Mouse (Mus musculus): ENCODE results near the gene Crct1.

Crct1 gene

DNA sequence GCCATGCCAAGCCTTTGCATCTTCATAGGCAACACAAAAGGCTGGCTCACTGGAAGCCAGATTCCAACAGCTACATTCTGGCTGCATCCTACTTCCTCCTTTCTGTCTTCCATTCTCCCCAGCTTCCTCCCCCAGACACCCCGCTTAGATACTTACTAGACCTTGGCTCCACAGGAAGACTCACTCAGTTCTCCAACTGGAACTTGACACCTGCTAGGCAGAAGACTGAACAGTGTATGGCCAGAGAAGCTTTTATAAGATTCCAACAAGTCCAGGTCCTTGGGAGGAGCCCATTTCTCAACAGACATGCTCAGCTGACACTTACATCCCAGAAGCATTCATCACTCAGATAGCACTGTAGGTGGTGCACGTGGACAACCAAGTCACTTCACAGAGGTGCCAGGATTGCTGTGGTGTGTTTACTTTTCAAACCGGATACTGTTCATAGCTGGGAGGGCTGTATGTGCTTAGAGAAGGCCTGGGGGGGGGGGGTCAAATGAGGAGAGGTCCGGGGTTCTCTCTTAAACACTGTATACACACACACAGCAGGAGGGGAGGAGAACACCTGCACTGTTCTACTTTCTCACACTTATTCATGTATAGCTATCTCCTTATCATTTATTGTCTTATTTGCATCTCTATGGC, at the start of gene Crct1:
Gene Crct1, minus strand, starts transcription at position 228 of the 645 bp plus-strand sequence.
- DNase-seq (ENCODE audit: extremely low read depth, insufficient read length, low spot score), result no peak

DNA sequence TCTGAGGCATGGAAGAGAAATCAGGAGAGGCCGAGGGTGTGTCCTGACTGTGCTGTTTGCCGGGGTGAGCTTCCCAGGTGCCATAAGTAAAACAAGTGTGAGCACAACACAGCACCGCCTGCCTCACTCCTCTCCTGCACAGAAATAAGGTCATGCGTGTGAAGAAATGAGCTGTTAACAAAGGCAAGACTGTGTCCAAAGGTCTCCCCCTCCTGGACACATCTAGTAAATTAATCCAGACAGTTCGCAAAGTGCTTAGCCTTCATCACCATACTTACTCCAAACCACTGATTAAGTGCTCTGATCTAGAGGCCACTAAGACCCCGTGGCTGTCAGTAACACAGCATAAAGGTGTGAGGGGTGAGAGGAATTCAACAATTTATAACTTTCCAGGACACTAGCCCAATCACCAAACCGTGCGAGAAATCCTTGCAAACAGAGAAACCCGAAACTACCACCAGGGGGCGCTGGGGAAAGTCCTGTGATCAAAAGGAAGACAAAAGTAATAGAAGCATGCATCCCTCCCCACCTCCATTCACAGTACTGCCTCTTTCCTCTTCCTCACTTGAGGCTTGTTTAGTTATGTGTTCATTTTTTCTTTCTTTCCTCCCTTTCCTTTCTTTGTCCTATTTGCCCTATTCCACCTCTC, 37.5 kb upstream of the Crct1 start:
- peak; percentile 11 for DNase-seq (ENCODE audit: extremely low read depth, insufficient read length, low spot score)

DNA sequence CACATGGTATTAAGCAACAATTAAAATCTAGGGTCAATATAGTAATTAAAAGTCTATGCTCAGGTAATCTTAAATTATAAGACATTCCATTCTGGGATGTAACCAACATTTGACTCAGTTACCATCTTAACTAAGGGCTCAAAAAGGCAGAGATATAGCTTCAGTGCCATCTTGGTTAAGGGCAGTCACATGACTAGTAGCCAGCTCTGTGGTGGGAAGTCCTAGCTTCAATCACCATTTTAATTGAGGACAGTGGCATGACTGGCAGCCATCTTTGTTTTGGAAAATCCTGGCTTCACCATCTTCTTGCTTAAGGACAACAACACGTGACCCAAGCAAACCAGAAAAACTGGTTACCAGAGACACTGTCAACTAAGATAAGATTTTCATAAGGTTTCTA, 34.7 kb upstream of the Crct1 start:
- DNase-seq (ENCODE audit: extremely low read depth, insufficient read length, low spot score), result no peak

DNA sequence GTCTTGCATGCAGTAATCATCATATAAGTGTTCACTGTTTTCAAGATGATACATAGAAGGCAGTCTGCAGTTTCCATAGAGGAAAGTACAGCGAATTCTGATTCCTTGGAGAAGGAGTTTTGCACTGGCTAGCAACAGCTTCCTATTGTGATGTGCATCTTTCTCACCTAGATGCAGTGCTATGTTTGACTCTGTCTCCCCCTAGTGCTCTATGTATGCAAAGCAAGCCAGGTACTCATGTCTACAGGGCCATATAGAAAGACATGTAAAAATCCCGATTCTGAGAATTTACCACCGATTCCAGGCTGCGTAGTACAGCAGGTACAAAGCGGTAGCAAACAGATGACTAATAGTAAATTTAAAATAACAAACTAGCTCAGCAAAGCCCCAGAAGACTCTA, 16.0 kb upstream of the Crct1 start:
- DNase-seq (ENCODE audit: extremely low read depth, insufficient read length, low spot score), result no peak

DNA sequence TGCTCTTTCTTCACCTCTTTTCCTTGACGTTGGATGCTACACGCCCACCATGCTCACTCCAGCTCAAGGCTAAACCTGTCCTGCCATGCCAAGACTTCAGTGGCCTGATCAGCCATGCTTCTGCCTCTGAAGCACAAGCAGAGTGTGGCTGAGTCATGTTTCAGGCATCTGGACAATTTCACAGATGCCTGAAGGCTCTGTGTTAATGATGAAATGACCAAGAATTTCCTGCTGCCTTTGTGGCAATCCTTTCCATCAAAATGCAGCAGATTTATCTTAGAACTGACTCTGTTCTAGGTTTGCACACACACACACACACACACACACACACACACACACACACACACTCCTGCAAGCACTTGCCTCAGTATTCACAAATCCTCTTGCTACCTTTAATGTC, 10.0 kb upstream of the Crct1 start:
- peak; percentile 79 for DNase-seq (ENCODE audit: extremely low read depth, insufficient read length, low spot score)

DNA sequence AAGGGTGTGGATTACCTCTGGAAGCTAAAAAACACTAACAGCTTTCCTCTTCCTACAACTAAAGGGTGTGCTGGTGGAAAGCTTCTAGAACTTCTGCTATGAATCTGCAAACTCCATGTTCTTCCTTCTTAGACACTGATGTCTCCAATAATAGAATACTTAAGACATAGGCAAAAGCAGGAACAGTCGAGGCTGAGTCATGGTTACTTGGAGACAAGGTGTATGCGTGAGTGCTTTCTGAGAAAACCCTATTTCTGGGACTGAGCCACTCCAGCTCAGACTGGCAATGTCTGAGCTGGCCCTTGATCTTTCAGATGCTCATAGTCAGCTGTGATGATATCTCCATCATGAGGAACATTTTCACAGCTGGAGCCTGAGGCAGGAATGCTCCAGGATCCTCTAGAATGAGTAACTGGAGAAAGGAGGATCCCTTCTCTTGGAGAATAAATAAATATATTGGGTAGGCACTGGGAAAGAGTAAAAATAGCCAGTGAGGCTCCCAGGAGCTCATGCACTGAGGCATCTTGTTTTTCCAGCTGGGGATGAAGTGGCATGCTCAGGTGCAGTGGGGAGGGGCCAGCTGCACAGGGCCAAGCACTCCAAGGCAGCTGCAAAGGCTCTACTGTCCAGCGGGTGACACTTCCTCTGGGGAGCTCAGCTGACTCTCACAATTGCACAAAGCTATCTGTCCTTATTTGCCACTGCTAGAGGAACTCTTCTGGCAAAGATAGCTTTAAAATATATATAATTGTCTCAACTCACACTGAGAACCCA, 8.1 kb upstream of the Crct1 start:
- DNase-seq (ENCODE audit: extremely low read depth, insufficient read length, low spot score), result peak; percentile 19

DNA sequence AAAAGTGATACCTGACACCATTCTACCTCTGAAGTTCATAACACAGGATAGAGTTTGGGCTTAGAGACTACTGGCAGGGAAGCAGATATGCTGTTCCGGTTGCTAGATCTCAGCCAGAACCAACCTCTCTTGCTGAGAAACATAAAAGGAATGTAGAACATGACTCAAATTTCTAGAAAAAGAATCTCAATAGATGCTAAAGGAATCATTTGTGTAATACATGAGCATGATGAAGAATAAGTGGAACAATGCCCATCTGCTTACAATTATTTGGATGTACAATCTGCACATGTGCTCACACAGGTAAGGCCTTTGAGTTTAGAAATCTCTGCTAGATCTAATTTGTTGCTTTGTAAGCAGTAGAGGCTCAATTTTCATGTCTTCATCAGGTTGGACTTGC, 5.7 kb upstream of the Crct1 start:
- no peak for DNase-seq (ENCODE audit: extremely low read depth, insufficient read length, low spot score)

DNA sequence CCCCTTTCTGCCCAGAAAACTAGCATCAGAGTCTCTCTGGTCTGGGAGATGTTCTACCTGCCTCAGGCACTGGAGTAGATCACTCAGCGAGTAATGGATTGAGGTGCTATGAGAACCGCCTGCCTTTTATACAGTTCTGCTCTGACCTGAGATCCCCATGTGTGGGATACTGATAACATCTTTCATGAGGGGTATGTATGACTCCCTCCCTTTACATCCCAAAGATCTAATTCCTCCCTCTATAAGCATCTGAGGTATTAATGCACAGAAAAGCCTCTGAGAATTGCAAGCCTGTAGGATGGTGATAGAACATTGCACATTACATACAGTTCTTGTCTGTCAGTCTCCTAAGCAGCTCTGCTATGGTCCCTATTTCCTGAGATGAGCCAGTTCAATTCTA, 3.5 kb upstream of the Crct1 start, which contains the start of gene Lce1m:
Gene Lce1m, minus strand, starts transcription at position 101 of the 400 bp plus-strand sequence.
- DNase-seq (ENCODE audit: extremely low read depth, insufficient read length, low spot score), result no peak

DNA sequence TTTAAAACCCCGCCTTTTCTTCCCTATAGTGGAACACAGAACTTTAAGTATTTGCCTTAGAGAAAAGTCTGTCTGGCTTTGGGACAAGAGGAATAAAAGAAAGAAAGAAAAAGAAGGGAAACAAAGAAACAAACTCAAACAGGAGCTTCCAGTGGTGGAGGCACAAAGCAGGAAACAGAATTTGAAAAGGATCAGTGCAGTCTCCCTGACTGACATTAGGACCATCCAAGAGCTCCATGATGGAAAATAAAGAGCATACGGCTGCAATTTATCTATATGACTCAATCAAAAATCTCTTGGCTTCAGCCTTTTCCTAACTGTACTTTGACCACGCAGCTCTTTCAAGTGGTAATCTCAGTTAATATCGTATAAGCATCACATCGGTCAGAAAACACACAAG, 616 bp downstream of the Crct1 start:
- no peak for DNase-seq (ENCODE audit: extremely low read depth, insufficient read length, low spot score)

DNA sequence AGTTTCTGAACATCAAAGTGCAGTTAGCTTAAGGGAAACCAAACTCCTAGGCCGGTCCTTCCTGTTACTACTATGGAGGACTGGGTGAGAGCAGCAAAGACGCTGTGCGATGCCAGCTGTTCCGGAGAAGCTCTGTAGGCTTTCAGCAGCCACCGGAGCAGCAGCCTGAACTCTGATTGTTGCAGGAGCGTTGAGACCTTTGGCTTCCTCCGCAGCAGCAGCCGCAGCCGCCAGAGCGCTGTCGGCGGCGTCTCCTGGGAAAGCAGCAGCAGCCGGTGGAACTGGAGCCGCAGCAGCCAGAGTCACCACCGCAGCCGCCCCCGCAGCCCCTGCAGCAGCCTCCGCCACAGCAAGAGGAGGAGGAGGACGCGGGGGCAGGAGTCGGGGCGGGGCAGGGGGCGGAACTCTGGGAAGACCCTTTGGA, 1.1 kb downstream of the Crct1 start:
- peak; percentile 69 for DNase-seq (ENCODE audit: extremely low read depth, insufficient read length, low spot score)

DNA sequence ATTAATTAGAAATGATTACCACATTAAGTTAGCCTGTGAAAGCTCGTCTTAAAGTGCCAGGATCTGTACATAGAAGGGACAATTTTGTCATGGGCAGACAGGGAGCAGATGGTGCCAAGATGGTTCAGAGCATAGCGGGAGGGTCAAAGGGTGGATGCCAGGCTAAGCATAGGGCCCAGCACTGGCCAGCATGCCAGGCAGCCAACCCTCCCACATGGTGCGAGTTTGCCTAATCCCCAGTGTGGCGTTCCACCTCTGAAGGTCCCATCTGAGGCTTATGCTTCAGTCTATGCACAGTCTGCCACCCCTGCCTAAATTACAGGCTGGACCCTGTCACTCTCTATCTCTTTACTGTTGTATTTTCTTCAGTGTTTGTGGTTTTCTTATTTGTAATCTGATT, 12.6 kb downstream of the Crct1 start:
- DNase-seq (ENCODE audit: extremely low read depth, insufficient read length, low spot score), result no peak

DNA sequence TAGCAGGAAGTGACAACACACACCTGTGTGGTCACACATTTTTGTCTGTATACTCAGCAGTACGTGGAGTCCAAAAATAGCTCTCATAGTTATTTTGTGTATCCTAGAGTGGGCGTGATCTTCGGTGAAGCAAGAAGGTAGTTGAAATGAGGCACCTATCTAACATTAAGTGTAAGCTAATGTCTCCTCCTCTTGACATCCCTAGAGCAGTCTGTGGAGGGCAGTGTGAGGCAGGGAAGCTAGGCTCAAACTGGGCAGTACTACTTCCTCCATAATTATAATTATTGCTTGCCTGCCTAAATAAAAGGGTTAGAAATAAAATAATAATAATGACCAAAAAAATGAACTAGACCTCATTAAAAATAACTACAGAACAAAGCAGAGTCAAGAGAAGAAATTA, 14.9 kb downstream of the Crct1 start:
- DNase-seq (ENCODE audit: extremely low read depth, insufficient read length, low spot score), result no peak

DNA sequence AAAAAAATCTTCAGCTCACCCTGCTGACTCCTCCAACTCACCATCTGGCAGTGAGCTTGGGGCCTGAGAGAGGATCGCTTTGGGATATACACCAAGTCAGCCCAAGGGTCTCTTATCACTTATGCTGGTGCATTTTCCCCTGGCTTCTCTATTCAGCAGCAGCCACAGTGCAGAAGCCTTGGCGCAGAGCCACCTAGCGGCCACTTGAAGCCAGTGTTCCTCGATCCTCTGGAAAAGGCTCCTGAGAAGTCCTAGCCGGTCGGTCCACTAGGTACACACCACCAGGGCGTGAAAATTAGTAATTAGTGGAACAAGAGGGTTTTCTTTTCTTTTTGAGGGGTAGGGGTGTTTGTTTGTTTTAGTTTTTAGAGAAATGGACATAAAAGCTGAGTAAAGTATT, 16.8 kb downstream of the Crct1 start:
- no peak for DNase-seq (ENCODE audit: extremely low read depth, insufficient read length, low spot score)

DNA sequence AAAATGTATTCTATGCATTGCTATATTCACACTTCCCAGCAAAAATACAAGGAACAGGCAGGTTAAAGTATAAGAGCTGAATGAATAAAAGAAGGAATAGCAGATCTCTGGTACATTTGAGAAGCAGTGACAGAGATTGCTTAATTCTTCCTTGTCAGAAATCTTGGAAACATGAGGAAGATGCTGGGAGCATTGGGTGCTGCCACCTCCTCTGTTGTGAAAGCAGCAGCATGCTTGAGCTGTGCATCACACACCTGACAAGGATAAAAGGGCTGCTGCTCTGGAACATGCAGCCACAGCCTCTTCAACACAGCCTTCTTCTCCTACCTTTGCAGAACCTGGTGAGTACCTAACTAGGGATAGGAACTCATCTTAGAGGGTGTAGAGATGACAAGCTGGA, 23.6 kb downstream of the Crct1 start, which contains the start of gene Lce3f:
Gene Lce3f, plus strand, starts transcription at position 301 of the 400 bp plus-strand sequence.
- DNase-seq (ENCODE audit: extremely low read depth, insufficient read length, low spot score), result no peak

DNA sequence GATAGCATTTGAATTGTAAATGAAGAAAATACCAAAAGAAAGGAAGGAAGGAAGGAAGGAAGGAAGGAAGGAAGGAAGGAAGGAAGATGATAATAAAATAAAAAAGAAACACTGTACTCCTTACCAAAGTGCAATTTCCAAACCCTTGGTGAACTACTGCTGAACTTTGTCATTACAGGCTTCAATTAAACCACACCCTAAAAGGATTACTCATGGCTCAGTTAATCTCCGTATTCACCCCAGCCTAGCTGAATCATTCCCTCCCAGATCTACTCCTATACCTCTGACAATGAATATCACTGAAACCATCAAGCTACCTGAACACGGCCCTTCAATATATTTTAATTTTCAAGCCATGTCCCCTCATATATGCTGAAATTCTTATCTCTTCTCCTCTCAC, 37.0 kb downstream of the Crct1 start:
- DNase-seq (ENCODE audit: extremely low read depth, insufficient read length, low spot score), result no peak

DNA sequence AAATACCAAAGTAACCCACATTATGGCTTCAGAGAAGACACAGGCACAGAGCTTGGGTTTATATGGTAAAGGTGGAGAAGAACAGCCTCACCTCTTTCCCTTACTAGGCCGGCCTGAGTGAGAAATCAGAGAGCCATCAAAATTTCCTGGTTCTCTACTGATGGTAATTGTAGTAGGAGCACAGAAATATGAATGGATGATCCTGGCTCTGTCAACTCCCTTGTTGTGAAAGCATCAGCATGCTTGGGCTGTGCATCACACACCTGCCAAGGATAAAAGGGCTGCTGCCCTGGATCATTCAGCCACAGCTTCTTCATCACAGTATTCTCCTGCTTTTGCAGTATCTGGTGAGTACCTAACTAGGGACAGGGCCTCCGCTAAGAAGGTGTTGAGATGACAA, 48.7 kb downstream of the Crct1 start, which contains the start of gene Lce3e:
Gene Lce3e, plus strand, starts transcription at position 301 of the 400 bp plus-strand sequence.
- DNase-seq (ENCODE audit: extremely low read depth, insufficient read length, low spot score), result no peak

All from 3134 (cell line).